Mouse (Mus musculus) embryonic fibroblast, embryonic 13.5 days (primary cell): ENCODE measurements around the gene Cers5. TPM values are rescaled to one million over a fixed set of nuclear protein-coding genes. Genes with fewer than 3 reads are reported as not detected.
"Not testable (repeated sequence)": the region's sequence is repeated elsewhere in the genome, so short reads cannot be mapped to it uniquely, and the experiment has no call there.

ENCODE experiments used
- H3K27ac ChIP-seq: 2 replicates; pipeline ENCODE4 v1.5.1; 2012; ENCODE audit warnings: low read length, control low read depth, inconsistent platforms; ENCODE audit not compliant: insufficient read depth
- H3K4me1 ChIP-seq: 2 replicates; pipeline ENCODE4 v1.6.1; 2011; ENCODE audit warnings: low read length; ENCODE audit not compliant: control insufficient read depth, insufficient read depth
- H3K4me3 ChIP-seq: 2 replicates; pipeline ENCODE4 v1.5.1; 2011; ENCODE audit warnings: mild to moderate bottlenecking, control low read depth, low read length; ENCODE audit not compliant: insufficient read depth
- CTCF ChIP-seq: IDR thresholded peaks from 2 replicates; pipeline ENCODE4 v1.5.1; 2011; ENCODE audit warnings: mild to moderate bottlenecking, control low read depth, low read length, moderate library complexity, borderline replicate concordance; ENCODE audit not compliant: insufficient read depth
- POLR2A ChIP-seq: IDR thresholded peaks from 2 replicates; pipeline ENCODE4 v1.6.1; 2011; ENCODE audit warnings: low read depth, mild to moderate bottlenecking, control low read depth, low read length, moderate library complexity
- polyA plus RNA-seq: library from polyadenylated mRNA; stranded (reverse); fragments of >200 nt; gene quantifications from 2 replicates; pipeline ENCODE4 v1.2.4, GENCODE M21; 2011; ENCODE audit warnings: low read depth; ENCODE audit not compliant: missing spikeins, insufficient read length

The Cers5 gene
- polyA plus RNA-seq, 1 experiment, result 75.9 TPM

DNA sequence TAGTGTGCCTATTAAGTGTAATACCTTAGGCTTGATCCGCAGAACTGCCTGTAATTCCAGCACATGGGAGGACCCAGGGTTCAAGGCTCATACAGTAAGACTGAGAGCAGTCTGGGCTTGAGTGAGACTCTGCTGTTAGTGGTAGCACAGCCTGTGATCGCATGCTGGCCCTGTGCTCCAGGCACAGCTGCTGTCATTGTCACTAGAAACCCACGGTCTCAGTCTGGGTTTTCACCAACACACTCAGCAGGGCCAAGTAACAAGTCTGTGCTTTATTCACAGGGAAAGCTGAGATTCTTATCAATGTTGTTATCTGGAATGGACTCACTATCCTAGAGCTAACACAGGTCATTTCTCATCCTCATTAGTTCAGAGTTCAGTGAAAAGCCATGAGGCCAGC, 18.5 kb downstream of the Cers5 start:
- TF ChIP-seq CTCF (no peak), POLR2A (no peak)
- H3K27ac ChIP-seq, result no peak overlapping the region
- no peak overlapping the region for H3K4me3 ChIP-seq
- H3K4me1 ChIP-seq, result no peaks in the 10 kb centered on the region

DNA sequence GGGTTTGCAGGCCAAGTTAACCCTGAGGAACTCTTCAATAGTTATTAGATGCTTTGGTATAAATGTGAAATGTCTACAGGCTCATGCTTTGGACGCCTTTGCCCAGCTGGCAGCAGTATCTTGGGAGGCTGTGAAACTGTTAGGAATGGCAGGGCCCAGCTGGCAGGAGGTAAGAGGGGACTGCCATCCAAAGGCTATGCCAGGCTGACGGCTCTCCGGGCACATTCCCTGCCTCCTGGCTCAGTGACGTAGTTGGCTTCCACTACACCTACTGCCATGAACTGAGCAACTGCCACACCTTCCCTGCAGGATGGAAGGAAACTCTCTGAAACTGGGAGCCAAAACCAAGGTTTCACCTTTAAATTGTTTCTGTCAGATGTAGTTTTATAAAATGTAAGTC, 32.5 kb downstream of the Cers5 start:
- Histone ChIP-seq H3K27ac (no peak overlapping the region), H3K4me3 (no peak overlapping the region), H3K4me1 (no peaks in the 10 kb centered on the region)
- no peak for TF ChIP-seq POLR2A
- no peak for TF ChIP-seq CTCF

DNA sequence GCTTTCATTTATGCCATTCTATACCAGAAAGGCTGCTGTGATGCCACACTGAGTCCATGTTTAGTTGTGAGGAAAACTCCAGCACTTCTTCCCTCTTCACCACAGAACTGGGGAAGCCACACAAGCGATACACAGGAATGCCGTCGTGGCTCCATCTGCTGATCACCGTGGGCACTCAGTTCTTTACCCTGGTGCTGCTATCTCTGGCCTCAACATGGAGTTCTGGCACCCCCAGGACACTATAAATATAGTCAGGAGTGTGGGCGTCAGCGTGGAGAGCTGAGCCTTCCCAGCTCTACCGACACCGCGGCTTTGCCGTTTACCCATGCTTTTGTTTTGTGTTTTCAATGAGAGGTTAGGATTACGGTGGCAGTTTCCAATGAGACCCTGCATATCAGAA, 36.0 kb downstream of the Cers5 start:
- Histone ChIP-seq H3K4me1 (no peaks in the 10 kb centered on the region), H3K27ac (no peak overlapping the region), H3K4me3 (no peak overlapping the region)
- no peak for TF ChIP-seq POLR2A

- no peaks in the 10 kb centered on the region for H3K4me1 ChIP-seq
- TF ChIP-seq CTCF, result no peak
- no peak for TF ChIP-seq POLR2A
- H3K27ac ChIP-seq, result no peak overlapping the region
- H3K4me3 ChIP-seq, result no peak overlapping the region
Measured at GRCm38 (mm10) chr15:99735631-99736030, 37.1 kb downstream of the Cers5 start.

GRCm38 (mm10) chr15:99733186-99733585, 39.5 kb downstream of the Cers5 start:
- TF ChIP-seq POLR2A (no peak), CTCF (no peak)
- no peak overlapping the region for H3K27ac ChIP-seq
- no peak overlapping the region for H3K4me3 ChIP-seq
- H3K4me1 ChIP-seq, result no peaks in the 10 kb centered on the region

- Histone ChIP-seq H3K4me1 (no peaks in the 10 kb centered on the region), H3K4me3 (no peak overlapping the region), H3K27ac (no peak overlapping the region)
- TF ChIP-seq POLR2A (no peak), CTCF (no peak)
Measured at GRCm38 (mm10) chr15:99731678-99732077, 41.0 kb downstream of the Cers5 start.

DNA sequence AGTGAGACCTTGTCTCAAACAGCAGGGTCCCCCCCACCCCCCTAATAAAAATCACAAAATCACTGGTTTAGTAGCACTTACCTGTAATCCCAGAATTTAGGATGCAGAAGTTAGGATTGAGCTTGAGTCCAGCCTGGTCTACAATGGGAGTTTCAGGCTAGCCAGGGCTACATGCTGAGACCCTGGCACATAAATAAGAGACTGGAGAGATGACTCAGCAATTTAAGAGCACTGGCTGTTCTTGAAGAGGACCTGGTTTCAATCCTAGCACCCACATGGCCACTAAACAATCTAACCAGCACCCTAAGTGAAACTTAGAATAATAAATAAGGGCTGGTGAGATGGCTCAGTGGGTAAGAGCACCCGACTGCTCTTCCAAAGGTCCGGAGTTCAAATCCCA, 41.5 kb downstream of the Cers5 start:
- TF ChIP-seq CTCF (no peak), POLR2A (no peak)
- Histone ChIP-seq H3K27ac (no peak overlapping the region), H3K4me3 (no peak overlapping the region), H3K4me1 (no peaks in the 10 kb centered on the region)

DNA sequence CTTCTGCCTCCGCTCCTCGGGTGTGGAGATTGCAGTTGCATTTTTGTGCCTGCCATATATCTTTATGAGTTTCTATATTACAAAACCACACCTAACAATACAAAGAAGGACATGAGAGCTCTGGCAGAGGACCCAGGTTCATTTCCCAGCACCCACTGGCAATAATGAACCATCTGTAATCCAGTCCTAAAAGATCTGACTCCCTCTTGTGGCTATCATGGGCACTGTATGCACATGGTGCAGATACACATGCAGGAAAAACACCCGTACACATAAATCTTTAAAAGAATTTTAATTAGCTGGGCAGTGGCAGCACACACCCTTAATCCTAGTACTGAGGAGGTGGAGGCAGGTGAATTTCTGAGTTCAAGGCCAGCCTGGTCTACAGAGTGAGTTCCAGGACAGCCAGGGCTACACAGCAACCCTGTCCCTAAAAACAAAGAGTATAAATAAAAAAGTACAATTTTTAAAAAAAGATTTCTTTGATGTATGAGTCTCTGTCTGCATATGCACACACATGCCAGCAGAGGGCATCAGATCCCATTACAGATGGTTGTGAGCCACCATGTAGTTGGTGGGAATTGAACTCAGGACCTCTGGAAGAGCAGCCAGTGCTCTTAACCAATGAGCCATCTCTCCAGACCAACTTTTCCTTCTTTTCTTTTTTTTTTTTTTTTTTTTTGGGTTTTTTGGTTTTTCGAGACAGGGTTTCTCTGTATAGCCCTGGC, 43.5 kb downstream of the Cers5 start:
- Histone ChIP-seq H3K4me3 (no peak overlapping the region), H3K27ac (no peak overlapping the region), H3K4me1 (0 out of 2 replicates have a peak, but pooled peaks cover 2% of the 10 kb centered on the region)
- no peak for TF ChIP-seq CTCF
- no peak for TF ChIP-seq POLR2A

DNA sequence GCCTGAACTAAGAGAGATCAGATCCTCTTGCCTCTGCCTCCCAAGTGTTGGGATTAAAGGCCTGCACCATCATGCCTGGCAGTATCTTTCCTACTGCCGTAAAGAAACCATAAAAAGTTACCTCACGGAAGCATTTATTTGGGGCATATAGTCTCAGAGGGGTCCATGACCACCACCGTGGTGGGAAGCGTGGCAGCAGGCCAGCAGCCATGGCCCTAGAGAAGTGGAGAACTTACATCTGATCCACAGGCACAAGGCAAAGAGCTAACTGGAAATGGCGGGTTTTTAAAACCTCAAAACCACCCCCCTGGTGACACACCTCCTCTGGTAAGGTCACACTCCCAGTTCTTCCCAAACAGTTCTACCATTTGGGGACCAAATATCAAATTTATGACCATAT, 44.5 kb downstream of the Cers5 start:
- Histone ChIP-seq H3K4me3 (no peak overlapping the region), H3K4me1 (0 out of 2 replicates have a peak, but pooled peaks cover 7% of the 10 kb centered on the region), H3K27ac (no peak overlapping the region)
- TF ChIP-seq CTCF (no peak), POLR2A (no peak)

DNA sequence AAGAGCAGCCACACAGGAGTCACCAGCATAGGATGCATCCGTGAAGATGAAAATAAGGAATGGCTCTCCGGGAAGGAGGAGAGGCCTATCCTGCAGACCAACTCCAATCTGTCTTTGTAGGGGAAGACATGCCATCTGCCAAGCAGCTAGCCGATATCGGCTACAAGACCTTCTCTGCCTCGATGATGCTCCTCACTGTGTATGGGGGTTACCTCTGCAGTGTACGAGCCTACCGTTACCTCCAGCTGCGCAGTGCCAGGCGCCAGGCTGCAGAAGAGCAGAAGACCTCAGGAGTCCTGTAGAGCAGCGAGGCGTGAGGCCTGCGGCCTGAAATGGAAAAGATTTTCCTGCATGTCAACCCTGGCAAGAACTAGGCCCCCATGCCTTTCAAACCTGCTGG, 45.2 kb downstream of the Cers5 start:
- Histone ChIP-seq H3K27ac (no peak overlapping the region), H3K4me3 (no peak overlapping the region), H3K4me1 (0 out of 2 replicates have a peak, but pooled peaks cover 7% of the 10 kb centered on the region)
- TF ChIP-seq POLR2A, result no peak

DNA sequence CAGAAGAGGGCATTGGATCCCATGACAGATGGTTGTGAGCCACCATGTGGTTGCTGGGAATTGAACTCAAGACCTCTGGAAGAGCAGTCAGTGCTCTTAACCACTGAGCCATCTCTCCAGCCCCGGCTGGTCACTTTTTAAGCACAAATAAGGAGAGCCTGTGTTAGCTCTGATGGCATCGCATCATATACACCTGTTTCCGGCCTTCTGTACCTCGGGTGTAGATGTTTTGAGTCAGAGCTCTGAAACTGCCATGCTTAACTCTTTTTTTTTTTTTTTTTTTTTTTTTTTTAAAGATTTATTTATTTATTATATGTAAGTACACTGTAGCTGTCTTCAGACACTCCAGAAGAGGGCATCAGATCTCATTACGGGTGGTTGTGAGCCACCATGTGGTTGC, 45.6 kb downstream of the Cers5 start:
- not testable (repeated sequence) for H3K4me1 ChIP-seq

More for the DNA sequence above, 45.6 kb downstream of the Cers5 start:
- not testable (repeated sequence) for H3K4me3 ChIP-seq, H3K27ac ChIP-seq
